Mouse (Mus musculus) testis, adult 2 months (tissue): ENCODE measurements around the gene Gab1. TPM values are rescaled to one million over a fixed set of nuclear protein-coding genes. Genes with fewer than 3 reads are reported as not detected.

Experiments used
- H3K27ac ChIP-seq: fragments of 200-500 bp; 2 replicates; pipeline ENCODE4 v1.5.1; 2012; ENCODE audit warnings: low read depth, low read length; ENCODE audit not compliant: control insufficient read depth, insufficient read depth
- H3K27me3 ChIP-seq: fragments of 200-500 bp; 2 replicates; pipeline ENCODE4 v1.6.1; 2012; ENCODE audit warnings: mild to moderate bottlenecking, low read length, moderate library complexity; ENCODE audit not compliant: control insufficient read depth, insufficient read depth
- H3K36me3 ChIP-seq: fragments of 200-500 bp; 2 replicates; pipeline ENCODE4 v1.6.1; 2012; ENCODE audit warnings: mild to moderate bottlenecking, low read length; ENCODE audit not compliant: control insufficient read depth, insufficient read depth
- H3K4me1 ChIP-seq: fragments of 200-500 bp; 2 replicates; pipeline ENCODE4 v1.6.1; 2012; ENCODE audit warnings: low read length; ENCODE audit not compliant: control insufficient read depth, insufficient read depth
- H3K4me3 ChIP-seq: fragments of 200-500 bp; 2 replicates; pipeline ENCODE4 v1.5.1; 2012; ENCODE audit warnings: low read depth, mild to moderate bottlenecking, low read length, moderate library complexity, mixed read lengths; ENCODE audit not compliant: control insufficient read depth
- CTCF ChIP-seq: fragments of 200-500 bp; IDR thresholded peaks from 2 replicates; pipeline ENCODE4 v1.5.1; 2012; ENCODE audit warnings: low read depth, mild to moderate bottlenecking, inconsistent platforms, low read length, moderate library complexity; ENCODE audit not compliant: control insufficient read depth, insufficient read depth, insufficient replicate concordance
- POLR2A ChIP-seq: fragments of 200-500 bp; IDR thresholded peaks from 2 replicates; pipeline ENCODE4 v1.6.1; 2012; ENCODE audit warnings: low read depth, mild to moderate bottlenecking, inconsistent platforms, low read length, moderate library complexity; ENCODE audit not compliant: control insufficient read depth
- polyA plus RNA-seq: library from polyadenylated mRNA; depleted of rRNA; stranded (reverse); fragments of >200 nt; gene quantifications from 2 replicates; pipeline ENCODE4 v1.2.3, GENCODE M21; 2012

Gene Gab1
- polyA plus RNA-seq, 1 experiment = 11.3 TPM

DNA sequence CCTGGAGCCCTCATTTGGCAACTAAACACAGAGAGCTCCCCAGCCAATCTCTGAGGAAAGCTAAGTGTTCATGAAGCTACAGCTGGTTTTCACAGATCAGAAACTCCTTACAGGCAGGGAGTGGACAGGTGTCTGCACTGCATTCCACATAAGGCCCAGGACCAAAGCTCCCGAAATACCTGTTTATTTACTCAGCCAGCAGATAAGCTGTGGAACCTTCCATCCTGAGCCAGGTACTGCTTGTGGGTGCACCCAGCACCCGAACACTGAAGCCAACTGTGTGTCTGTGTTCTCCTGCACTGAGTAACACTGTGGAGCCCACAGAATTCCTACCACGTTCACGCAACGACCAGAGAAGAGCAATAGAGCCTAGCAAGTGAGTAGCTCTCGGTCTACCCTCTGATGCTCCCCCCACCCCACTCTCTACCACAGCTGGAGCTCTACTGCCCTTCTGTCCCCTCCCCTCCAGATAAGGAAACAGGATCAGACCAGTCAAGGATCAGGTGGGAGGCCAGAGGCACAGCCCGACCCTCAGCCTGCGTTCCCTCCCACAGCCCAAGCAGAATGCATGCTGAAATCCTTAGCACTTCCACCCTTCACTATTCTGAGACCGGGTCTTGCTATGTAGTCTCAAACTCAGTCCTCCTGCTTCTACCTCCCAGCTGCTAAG lies 9.6 kb downstream of the Gab1 start:
- TF ChIP-seq CTCF (no peak), POLR2A (no peak)
- H3K4me3 ChIP-seq = no peak overlapping the region
- H3K36me3 ChIP-seq = no peaks in the 10 kb centered on the region
- H3K27me3 ChIP-seq = no peaks in the 10 kb centered on the region
- H3K4me1 ChIP-seq = peaks cover 2% of the 10 kb centered on the region
- peak overlapping the region; percentile 14; the same call in 1 of the 2 replicates for H3K27ac ChIP-seq

DNA sequence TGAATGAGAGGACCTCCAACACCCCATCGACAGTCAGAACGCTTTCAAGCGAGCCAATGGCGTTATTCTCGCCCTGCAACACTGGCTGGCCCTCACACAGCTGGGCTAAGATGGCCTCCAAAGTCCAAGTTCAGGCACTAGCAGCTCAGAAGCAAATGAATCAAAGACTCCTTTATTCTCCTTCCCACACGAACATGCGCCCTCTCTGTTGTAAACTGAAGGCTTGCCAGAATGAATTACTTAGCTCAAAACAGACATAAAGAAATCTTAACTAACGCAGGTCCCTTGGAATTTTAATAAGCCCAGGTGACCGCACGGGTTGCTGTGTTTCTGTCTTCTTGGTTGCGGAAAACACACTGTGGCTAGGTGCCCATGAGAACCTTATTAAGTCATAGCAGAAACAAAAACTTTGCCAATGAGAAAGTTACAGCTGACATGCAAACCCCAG lies 10.4 kb downstream of the Gab1 start:
- no peaks in the 10 kb centered on the region for H3K36me3 ChIP-seq
- H3K27me3 ChIP-seq = no peaks in the 10 kb centered on the region
- H3K27ac ChIP-seq = peak overlapping the region; percentile 60
- TF ChIP-seq POLR2A (no peak), CTCF (no peak)
- H3K4me1 ChIP-seq = peaks cover 2% of the 10 kb centered on the region
- H3K4me3 ChIP-seq = no peak overlapping the region

DNA sequence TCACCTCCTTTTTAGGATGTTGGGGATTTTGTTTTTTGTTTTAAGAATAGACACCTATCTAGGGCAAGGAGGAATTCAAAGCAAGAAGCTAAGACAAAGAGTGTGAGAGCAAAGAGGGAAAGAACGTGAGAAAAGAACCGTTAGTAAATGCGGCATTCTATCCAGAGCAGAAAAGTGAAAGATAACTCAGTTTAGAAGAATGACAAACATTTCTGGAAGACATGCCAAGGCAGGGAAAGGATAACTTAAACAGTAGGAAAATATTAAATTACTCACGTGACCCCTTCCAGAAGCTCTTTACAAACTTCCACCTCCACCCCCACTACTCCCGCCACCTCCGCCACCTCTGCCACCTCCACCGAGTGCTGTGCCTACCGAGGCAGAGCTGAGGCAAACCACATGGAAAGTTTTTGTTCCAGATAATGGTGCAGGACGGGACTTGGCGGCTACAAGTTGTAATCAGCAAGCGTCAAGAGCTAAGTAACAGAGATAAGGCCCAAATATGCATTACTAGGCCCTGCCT lies 11.5 kb downstream of the Gab1 start:
- no peaks in the 10 kb centered on the region for H3K36me3 ChIP-seq
- H3K27ac ChIP-seq = no peak overlapping the region
- H3K4me1 ChIP-seq = peaks cover 2% of the 10 kb centered on the region
- no peak overlapping the region for H3K4me3 ChIP-seq
- no peak for TF ChIP-seq POLR2A
- H3K27me3 ChIP-seq = no peaks in the 10 kb centered on the region

DNA sequence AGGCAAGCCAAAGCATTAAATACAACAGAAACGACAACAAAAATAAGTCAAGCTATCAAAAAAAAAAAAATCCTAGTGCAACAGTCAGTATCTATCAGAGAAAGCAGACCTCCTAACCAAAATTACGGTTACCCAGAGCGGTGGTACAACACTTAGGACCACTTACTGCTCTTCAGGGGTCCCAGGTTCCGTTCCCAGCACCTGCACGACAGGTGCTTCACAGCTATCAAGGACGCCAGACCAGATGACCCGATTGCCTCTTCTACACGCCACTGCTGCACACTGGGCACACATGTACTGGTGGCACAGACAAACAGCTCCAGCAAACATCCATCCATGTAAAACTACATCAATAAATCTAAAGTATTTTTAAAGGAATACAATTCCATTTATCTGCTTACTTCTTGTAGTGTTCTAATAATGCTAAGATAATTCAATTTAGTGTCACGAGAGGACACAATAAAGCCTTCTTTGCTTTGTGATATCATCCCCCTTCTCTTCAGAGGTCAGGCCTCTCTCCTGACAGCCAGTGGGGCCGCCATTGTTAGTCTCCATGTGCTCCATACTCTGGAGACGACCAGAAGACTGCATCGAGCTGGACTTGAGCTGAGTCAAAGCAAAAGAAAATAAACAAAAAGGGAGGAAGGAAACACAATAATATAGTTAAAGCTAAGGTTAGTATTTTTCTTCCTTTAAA lies 12.2 kb downstream of the Gab1 start:
- H3K27ac ChIP-seq = no peak overlapping the region

DNA sequence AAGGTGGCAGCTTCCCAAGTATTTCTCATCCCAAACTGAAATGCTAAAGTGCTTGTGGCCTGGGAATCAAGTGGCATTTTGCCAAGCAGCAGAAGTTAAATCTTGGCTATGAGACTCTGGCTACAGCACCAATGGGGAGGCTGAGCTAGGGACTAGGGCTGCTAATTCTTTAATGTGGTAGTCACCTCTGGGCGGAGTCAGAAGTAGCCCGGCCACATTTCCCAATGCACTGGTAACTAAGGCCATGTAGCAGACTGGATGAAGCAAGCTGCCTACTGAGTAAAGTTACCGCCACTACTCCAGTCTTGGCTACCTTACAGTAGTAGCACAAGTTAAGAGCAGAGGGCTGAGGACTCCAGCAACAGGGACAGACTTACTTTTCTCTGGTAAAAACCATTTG lies 12.7 kb downstream of the Gab1 start:
- no peak overlapping the region for H3K27ac ChIP-seq
- H3K4me1 ChIP-seq = peaks cover 2% of the 10 kb centered on the region

More for the DNA sequence above, 12.2 kb downstream of the Gab1 start:
- TF ChIP-seq CTCF (no peak), POLR2A (no peak)
- Histone ChIP-seq H3K4me3 (peak overlapping the region; percentile 68), H3K27me3 (no peaks in the 10 kb centered on the region), H3K36me3 (no peaks in the 10 kb centered on the region), H3K4me1 (peaks cover 2% of the 10 kb centered on the region)

DNA sequence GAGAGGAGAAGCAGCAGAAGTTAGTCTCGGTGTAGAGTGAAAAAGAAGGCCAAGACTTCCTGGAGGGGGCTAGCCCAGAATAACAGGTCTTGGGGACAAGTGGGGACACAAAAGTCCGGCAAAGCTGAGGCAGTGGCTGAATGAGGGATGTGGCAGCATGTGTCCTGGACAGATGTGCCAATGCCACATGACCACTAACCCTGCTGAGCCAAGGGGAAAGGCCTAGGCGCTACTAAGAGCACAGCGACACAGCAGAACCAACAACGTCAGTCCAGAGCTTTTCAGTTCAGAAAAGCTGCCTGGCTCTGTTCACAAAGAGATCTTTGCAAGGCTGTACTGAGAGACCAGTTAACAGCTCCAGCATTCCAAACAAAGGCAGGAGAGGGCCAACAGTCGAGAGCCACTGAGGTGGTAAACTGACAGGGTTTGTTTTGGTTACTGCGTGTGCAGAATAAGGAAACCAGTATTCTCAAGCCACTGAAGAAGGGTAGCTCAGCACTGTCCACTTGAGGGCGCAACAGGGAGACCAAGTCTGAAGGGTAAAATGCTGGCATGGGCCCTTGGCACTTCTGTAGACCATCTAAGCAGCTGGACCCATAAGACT lies 15.0 kb downstream of the Gab1 start:
- Histone ChIP-seq H3K36me3 (no peaks in the 10 kb centered on the region), H3K4me3 (no peak overlapping the region), H3K4me1 (peaks cover 2% of the 10 kb centered on the region; the same call in 1 of the 2 replicates), H3K27ac (no peak overlapping the region), H3K27me3 (no peaks in the 10 kb centered on the region)
- TF ChIP-seq POLR2A = no peak
- TF ChIP-seq CTCF = no peak

More for the DNA sequence above, 12.7 kb downstream of the Gab1 start:
- Histone ChIP-seq H3K36me3 (no peaks in the 10 kb centered on the region), H3K27me3 (no peaks in the 10 kb centered on the region), H3K4me3 (peak overlapping the region; percentile 68; the same call in 1 of the 2 replicates)
- TF ChIP-seq CTCF = no peak

DNA sequence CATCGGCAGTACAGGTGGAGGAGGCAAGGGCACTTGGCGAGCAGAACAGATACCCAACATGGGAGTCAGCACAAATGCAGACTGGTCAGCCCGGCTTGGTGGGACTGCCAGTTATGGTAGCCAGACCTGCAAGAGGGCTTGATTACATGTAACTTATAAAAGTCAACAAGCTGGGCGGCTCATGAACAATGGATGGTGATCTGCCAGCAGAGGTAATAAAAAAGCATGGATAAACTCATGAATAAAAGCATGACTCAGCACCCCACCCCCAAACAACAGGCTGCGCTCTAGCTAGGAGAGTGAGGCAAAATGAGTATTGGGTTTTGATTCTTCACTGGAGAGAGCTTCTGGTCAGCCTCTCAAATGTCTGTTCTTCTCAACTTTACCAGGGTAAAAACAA lies 16.9 kb downstream of the Gab1 start:
- Histone ChIP-seq H3K27me3 (no peaks in the 10 kb centered on the region), H3K4me1 (peaks cover 2% of the 10 kb centered on the region; the same call in 1 of the 2 replicates), H3K27ac (no peak overlapping the region), H3K36me3 (no peaks in the 10 kb centered on the region), H3K4me3 (no peak overlapping the region)
- TF ChIP-seq POLR2A (no peak), CTCF (no peak)
